Mouse (Mus musculus) spleen, embryonic (tissue): ENCODE data around the gene Gm11214.

ENCODE experiments used
- CTCF ChIA-PET: fragments of 350-600 bp; sonication (Branson Sonifier 250); formaldehyde crosslinking; loops from one replicate; lab custom pipeline; 2022; lab: Charles Lee

Gene Gm11214

GRCm38 (mm10) chr4:63663279-63663678 is at the start of gene Gm11214:
Gm11214 (minus strand) TSS chr4:63663379.
- CTCF ChIA-PET, result no interaction called here

GRCm38 (mm10) chr4:63711886-63712285 is 48.7 kb upstream of the Gm11214 start:
- CTCF ChIA-PET, result no interaction called here

- CTCF ChIA-PET, result no interaction called here
Measured at GRCm38 (mm10) chr4:63710431-63711220, 47.4 kb upstream of the Gm11214 start.

- CTCF ChIA-PET, result no interaction called here
Measured at GRCm38 (mm10) chr4:63706279-63706971, 43.2 kb upstream of the Gm11214 start.

GRCm38 (mm10) chr4:63704232-63704631 is 41.1 kb upstream of the Gm11214 start:
- CTCF ChIA-PET, result interaction anchor here (1.1 kb wide), 1 partner anchor 207 kb away, joined by 3 read pairs; no protein-coding TSS in a partner anchor

- CTCF ChIA-PET, result interaction anchor here (1.1 kb wide), 1 partner anchor 208 kb away, joined by 3 read pairs; no protein-coding TSS in a partner anchor
Measured at GRCm38 (mm10) chr4:63703686-63704085, 40.5 kb upstream of the Gm11214 start.

- CTCF ChIA-PET, result no interaction called here
Measured at GRCm38 (mm10) chr4:63702006-63702704, 39.0 kb upstream of the Gm11214 start.

DNA sequence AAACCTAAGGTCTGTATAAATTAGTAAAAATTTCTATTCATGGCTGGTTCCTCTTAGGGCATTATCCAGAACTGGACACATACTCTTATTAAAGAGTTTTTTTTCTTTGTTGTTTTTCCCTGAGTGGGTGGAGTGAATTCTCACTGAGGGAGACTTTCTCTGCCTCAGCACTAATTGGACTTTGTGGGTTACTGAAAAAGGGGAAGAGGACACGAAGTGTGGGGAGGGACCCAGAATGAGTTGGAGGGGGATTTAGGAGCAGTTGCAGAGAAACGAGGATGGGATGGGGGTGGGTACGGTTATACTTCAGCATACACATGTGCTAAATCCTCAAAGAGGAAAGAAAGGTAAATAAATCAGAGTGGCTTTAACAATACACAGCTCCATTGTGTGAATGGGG is 36.6 kb upstream of the Gm11214 start:
- CTCF ChIA-PET, result no interaction called here

DNA sequence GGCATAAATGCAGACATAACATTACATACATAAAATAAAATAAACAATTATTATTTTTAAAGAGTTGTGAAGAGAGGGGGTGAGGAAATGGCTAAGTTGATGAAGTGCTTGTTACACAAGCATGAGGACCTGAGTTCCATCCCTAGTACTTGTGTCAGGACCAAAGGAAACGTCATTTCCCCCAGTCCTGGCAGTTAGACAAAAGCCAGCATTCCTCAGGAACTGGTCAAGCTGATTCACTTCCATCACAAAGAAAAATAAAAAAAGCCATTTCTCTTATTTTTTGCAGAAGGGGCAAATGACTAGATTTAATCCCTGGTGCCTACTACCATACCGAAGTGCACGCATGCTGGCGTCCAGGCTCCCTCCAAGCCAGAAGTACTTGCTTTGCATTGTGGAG is 33.7 kb upstream of the Gm11214 start:
- CTCF ChIA-PET, result no interaction called here

DNA sequence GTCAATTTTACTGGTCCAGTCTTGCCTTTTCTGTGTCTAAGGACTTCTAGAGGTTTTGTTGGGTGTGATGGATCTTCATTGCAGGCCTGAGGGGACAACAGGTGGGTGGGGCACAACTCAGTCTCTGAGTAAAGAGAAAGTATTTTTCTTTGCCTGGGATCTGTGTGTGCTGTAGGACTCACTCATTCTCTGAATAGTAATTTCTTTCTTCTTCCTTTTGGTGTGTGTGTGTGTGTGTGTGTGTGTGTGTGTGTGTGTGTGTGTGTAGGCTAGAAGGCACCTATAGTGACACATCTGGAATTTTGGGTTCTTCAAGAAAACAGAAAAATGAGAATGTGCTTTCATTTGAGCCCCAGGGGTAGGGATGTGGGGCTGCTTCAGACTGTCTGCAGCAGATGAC is 29.2 kb upstream of the Gm11214 start:
- CTCF ChIA-PET, result no interaction called here

DNA sequence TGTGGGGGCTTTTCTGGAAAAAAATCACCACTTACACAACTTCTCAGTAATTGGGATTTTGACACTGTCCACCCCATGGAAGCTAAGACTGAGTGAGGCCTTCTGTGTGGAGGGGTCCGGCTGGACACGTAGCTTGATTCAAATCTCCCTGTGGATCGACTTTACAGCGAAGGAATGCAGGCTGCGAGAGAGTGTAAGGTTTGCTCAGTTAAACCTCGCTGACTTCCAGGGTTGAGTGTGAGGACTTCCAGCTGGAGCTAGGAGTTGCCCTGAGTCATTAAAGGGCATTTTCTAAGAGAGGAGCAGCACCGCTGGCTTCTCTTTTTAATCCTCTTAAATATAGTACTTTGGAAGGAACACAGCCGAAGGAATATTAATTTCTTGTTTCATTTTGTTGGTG is 24.2 kb upstream of the Gm11214 start:
- CTCF ChIA-PET, result no interaction called here

GRCm38 (mm10) chr4:63686157-63686556 is 23.0 kb upstream of the Gm11214 start:
- CTCF ChIA-PET, result interaction anchor here (0.9 kb wide), 1 partner anchor 263 kb away, joined by 3 read pairs; no protein-coding TSS in a partner anchor

DNA sequence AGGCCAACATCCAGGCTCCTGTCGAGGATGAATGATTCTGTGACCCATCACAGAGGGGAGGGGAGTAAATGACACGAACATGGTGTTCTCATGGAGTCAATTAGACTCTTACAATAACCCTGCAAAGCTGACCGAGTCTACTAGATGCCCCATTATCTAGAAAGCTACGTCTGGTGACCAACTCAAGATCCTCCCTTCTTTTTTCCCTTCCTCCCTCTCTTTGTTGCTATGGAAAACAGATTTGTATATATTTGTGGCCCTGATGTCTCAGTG is 22.0 kb upstream of the Gm11214 start:
- CTCF ChIA-PET, result no interaction called here

GRCm38 (mm10) chr4:63684412-63685252 is 21.5 kb upstream of the Gm11214 start:
- CTCF ChIA-PET, result no interaction called here

GRCm38 (mm10) chr4:63683716-63684115 is 20.5 kb upstream of the Gm11214 start:
- CTCF ChIA-PET, result no interaction called here

- CTCF ChIA-PET, result no interaction called here
Measured at GRCm38 (mm10) chr4:63683056-63683455, 19.9 kb upstream of the Gm11214 start.

- CTCF ChIA-PET, result no interaction called here
Measured at GRCm38 (mm10) chr4:63682441-63682840, 19.3 kb upstream of the Gm11214 start.

GRCm38 (mm10) chr4:63681557-63681956 is 18.4 kb upstream of the Gm11214 start:
- CTCF ChIA-PET, result no interaction called here

DNA sequence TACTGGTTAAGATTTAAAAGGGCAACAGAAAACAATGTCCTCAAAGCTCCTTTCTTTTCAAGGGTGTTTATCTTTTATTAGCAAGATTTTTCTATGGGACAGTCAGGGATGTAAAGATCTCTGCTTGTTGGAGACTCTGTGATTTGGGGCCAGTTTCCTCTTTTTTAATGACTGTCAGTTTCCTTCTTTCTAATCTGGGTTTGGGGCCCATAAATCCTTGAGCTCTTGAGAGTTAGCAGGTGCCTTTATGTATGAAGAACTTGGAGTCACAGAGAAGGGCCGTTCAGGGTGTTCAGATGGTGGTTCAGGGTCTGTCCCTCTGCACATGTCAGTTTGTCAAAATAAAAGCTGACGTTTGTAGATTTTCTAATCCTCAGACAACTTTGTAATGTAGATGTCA is 11.9 kb upstream of the Gm11214 start:
- CTCF ChIA-PET, result no interaction called here

- CTCF ChIA-PET, result no interaction called here
Measured at GRCm38 (mm10) chr4:63668255-63668654, 5.1 kb upstream of the Gm11214 start.

DNA sequence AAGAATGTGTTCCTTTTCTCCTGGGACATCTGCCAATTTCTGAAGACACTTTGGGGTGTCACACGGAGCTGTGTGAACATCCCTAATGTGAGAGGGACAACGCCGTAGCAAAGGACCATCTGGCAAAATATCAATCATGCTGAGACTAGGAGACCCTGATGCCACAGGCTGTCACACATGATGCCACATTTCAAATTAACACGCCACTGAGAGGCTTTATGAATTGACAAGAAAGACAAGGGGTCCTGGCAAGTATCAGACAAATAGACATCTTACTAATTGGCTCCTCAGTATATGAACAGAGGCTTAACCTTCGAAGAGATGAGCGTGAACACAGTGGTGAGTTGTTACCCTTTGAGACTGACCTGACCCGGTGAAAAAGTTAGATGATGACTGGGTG is 2.6 kb upstream of the Gm11214 start:
- CTCF ChIA-PET, result no interaction called here

- CTCF ChIA-PET, result no interaction called here
Measured at GRCm38 (mm10) chr4:63661857-63662256, 1.3 kb downstream of the Gm11214 start.
